Mouse (Mus musculus) lung, postnatal 0 days (tissue): ENCODE data around the gene Tsc1.

ENCODE experiments used
- CTCF ChIP-seq: IDR thresholded peaks from 2 replicates; pipeline ENCODE4 v1.5.1; 2016; ENCODE audit warnings: antibody characterized with exemption, mild to moderate bottlenecking
- EP300 ChIP-seq: IDR thresholded peaks from 2 replicates; pipeline ENCODE4 v1.6.1; 2016; ENCODE audit warnings: antibody characterized with exemption, mild to moderate bottlenecking, control low read depth

DNA sequence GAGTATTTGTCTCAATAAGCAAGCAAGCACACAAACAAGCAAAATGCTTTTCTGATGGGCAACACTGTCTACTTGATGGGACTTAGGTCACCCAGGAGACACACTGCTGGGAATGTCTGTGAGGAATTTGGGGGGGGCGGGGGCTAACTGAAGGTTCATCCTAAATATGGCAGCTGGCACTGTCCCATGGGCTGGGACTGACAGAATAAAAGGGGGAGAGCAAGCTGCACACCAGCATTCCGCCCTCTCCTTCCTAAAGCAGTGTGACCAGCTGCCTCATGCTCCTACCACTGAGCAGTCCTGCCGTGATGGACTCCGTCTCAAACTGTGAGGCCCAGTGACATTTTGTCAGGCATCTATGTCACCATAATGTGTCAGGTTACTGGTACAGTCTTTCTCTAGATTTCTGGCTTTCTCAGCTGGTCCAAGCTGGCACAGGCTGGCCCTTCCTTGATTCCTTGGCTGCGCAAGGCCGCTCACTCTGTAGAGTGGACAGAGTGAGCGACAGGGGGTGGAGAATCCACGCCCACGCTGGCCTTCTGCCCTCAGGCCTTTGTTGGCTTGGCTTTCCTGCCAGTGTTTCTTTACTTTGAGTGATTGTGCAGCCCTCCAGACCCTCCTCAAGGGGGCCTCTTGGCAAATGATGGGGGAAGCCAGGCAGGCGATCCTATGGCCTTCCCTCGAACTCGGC, 30.2 kb upstream of the Tsc1 start:
- TF ChIP-seq EP300: no peak
- no peak for TF ChIP-seq CTCF
